Mouse (Mus musculus) embryonic facial prominence, embryonic 11.5 days (tissue): Measurements from ENCODE around the gene Igfbp2. TPM values are rescaled to one million over a fixed set of nuclear protein-coding genes. Genes with fewer than 3 reads are reported as not detected.

Source experiments
- ATAC-seq: fragments of 200-750 bp; cut with Nextera tagmentation; replicated peaks from 2 replicates; pipeline ENCODE4 v1.8.0; 2017; ENCODE audit warnings: low read depth; ENCODE audit not compliant: insufficient number of reproducible peaks, low FRiP score, low TSS enrichment
- DNase-seq: peaks from one replicate; pipeline ENCODE4 v3.0.0-alpha.2; 2015; ENCODE audit warnings: low spot score
- H3K27ac ChIP-seq: fragments of 300-500 bp; sonication (generic); replicated peaks from 2 replicates; pipeline ENCODE4 v1.5.1; 2014; ENCODE audit warnings: mild to moderate bottlenecking, low read depth, low read length, control low read depth
- H3K27me3 ChIP-seq: fragments of 300-500 bp; sonication (generic); 2 replicates; pipeline ENCODE4 v1.6.1; 2014; ENCODE audit warnings: mild to moderate bottlenecking, low read length, moderate library complexity, mixed read lengths; ENCODE audit not compliant: control insufficient read depth, insufficient read depth
- H3K36me3 ChIP-seq: fragments of 300-500 bp; sonication (generic); replicated peaks from 2 replicates; pipeline ENCODE4 v1.6.1; 2014; ENCODE audit warnings: low read depth, mild to moderate bottlenecking, low read length, moderate library complexity, mixed read lengths; ENCODE audit not compliant: control insufficient read depth, insufficient read depth
- H3K4me1 ChIP-seq: fragments of 300-500 bp; sonication (generic); 2 replicates; pipeline ENCODE4 v1.6.1; 2014; ENCODE audit warnings: low read length, mixed read lengths; ENCODE audit not compliant: control insufficient read depth, insufficient read depth
- H3K4me2 ChIP-seq: fragments of 300-500 bp; sonication (generic); 2 replicates; pipeline ENCODE4 v1.6.1; 2014; ENCODE audit warnings: low read depth, mild to moderate bottlenecking, control low read depth, low read length, moderate library complexity
- H3K4me3 ChIP-seq: fragments of 300-500 bp; sonication (generic); 2 replicates; pipeline ENCODE4 v1.5.1; 2014; ENCODE audit warnings: low read depth, low read length, control low read depth
- H3K9ac ChIP-seq: fragments of 300-500 bp; sonication (generic); replicated peaks from 2 replicates; pipeline ENCODE4 v1.6.1; 2014; ENCODE audit warnings: mild to moderate bottlenecking, control low read depth, low read length
- H3K9me3 ChIP-seq: fragments of 300-500 bp; sonication (generic); replicated peaks from 2 replicates; pipeline ENCODE4 v1.6.1; 2016; ENCODE audit warnings: mild to moderate bottlenecking, low read length, inconsistent platforms, mixed read lengths; ENCODE audit not compliant: control insufficient read depth
- WGBS: fragments of 180-500 bp; shearing (Covaris S2); extraction: QIAGEN DNeasy Blood & Tissue Kit; methylation state at CpG from one replicate; pipeline ENCODE4 v1.1.7; 2014; 5-methylcytosine and 5-hydroxymethylcytosine counted together
- polyA plus RNA-seq: library from polyadenylated mRNA; unstranded; fragments of >200 nt; fragmentation: Nextera tagmentation; extraction: Ambion mirVana; gene quantifications from 2 replicates; pipeline ENCODE4 v1.2.1, GENCODE M21; 2014

Igfbp2 gene
- polyA plus RNA-seq, 1 experiment from 2014 or later, result 368 TPM

DNA sequence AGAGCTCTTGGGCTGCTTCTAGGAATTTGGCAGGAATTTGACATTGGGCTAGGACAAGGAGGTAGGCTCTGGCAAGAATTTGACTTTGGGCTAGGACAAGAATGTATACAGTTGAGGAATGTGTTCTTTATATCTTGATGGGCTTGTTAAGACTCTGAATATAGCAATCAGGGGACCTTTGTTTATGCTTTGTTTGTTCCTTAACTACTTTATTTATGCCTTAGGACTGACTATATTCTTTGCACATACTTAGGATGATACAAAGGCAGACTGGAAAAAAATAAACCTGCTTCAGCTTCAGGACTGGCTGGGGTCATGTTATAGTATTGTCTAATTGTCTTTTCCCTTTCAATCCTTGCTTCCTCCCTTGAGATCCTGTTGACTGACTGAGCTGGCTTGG lies 31.1 kb upstream of the Igfbp2 start:
- Histone ChIP-seq H3K9me3 (no peaks in the 10 kb centered on the region), H3K27me3 (no peaks in the 10 kb centered on the region)
- DNase-seq, result no peak

DNA sequence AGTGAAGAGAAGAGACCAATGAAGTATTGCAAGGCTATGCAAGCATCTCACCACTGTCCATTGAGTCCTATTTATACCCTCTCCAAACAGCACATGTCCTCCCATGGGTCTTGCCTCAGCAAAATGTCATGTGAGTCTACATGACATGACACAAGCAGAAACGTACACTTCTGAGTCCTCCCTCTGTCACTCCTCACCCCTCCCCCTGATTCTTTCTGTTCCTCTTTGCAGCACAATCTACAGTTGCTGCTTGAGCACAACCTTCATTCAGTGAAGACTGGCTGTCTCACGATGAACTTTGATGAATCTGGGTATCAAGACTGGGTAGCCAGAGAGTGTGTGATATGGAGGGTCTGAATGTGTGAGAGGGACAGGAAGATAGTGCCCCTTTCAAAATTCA lies 28.2 kb upstream of the Igfbp2 start:
- Histone ChIP-seq H3K36me3 (no peaks in the 10 kb centered on the region), H3K4me3 (no peak overlapping the region), H3K9me3 (no peaks in the 10 kb centered on the region), H3K9ac (no peak overlapping the region), H3K27ac (no peak overlapping the region), H3K4me1 (no peaks in the 10 kb centered on the region), H3K4me2 (no peak overlapping the region), H3K27me3 (no peaks in the 10 kb centered on the region)
- DNase-seq (no peak), ATAC-seq (no peak)
- WGBS, result 80% methylated on average over 2 of the region's 2 CpGs

More for the DNA sequence above, 31.1 kb upstream of the Igfbp2 start:
- Histone ChIP-seq H3K27ac (no peak overlapping the region), H3K4me2 (no peak overlapping the region), H3K4me3 (no peak overlapping the region), H3K4me1 (no peaks in the 10 kb centered on the region), H3K36me3 (no peaks in the 10 kb centered on the region), H3K9ac (no peak overlapping the region)
- no peak for ATAC-seq

DNA sequence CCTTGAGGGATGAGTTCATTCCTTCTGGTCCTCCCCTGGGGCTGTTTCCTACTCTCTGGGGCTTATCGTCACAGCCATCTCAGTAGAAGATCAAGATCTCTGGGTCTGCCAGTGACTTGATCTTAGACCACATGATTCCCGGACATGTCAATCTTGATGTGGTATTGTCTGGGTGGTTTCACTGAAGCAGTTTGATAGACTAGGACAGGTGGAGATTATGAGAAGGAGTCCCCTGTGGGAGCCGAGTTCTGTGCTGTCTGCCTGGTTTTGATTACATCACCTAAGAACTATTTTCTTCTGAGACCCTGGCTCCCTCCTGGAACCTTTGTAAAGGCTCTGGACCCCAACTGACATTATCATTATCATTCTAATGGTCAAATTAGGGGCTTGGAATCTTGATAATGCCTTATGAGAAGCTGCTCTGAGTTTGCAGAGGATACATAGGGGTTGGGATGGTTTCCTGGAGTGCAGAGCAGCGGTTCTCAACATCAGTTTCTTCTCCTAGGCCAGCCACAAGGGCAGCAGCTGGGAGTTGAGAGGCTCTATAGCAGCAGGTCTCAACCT lies 27.1 kb upstream of the Igfbp2 start:
- 60% methylated on average over 4 of the region's 4 CpGs for WGBS
- Histone ChIP-seq H3K9me3 (no peaks in the 10 kb centered on the region), H3K9ac (no peak overlapping the region), H3K4me3 (no peak overlapping the region), H3K27ac (no peak overlapping the region), H3K36me3 (no peaks in the 10 kb centered on the region), H3K4me1 (no peaks in the 10 kb centered on the region), H3K27me3 (no peaks in the 10 kb centered on the region), H3K4me2 (no peak overlapping the region)
- ATAC-seq (no peak), DNase-seq (no peak)

DNA sequence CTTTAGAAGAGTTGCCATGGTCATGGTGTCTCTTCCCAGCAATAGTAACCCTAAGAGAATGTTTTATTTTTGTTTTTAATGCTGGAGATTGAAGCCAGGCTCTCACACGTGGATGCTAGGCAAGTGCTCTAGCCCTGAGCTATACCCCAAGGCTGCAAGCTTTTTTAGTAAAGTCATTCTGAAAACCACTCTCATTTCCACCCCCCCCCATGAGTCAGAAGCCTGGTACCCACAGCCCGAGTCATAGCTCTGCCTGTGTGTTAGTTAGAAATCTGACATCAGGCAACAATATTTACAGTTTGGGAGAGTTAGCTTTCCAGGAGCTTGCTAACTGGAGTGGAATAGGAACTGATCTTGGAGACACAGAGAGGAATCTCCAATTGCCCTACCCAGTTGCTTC lies 25.9 kb upstream of the Igfbp2 start:
- no peaks in the 10 kb centered on the region for H3K9me3 ChIP-seq
- DNase-seq (no peak), ATAC-seq (no peak)
- no peaks in the 10 kb centered on the region for H3K36me3 ChIP-seq
- H3K4me3 ChIP-seq, result no peak overlapping the region
- no peak overlapping the region for H3K27ac ChIP-seq
- WGBS, result 82% methylated on average over 2 of the region's 2 CpGs
- no peaks in the 10 kb centered on the region for H3K27me3 ChIP-seq
- H3K4me1 ChIP-seq, result no peaks in the 10 kb centered on the region
- H3K9ac ChIP-seq, result no peak overlapping the region
- H3K4me2 ChIP-seq, result no peak overlapping the region

GRCm38 (mm10) chr1:72804031-72804430 lies 20.3 kb upstream of the Igfbp2 start:
- H3K4me2 ChIP-seq, result no peak overlapping the region
- no peak for ATAC-seq
- no peak overlapping the region for H3K27ac ChIP-seq
- H3K4me3 ChIP-seq, result no peak overlapping the region
- peaks cover 5% of the 10 kb centered on the region; the same call in 1 of the 2 replicates for H3K4me1 ChIP-seq
- H3K27me3 ChIP-seq, result no peaks in the 10 kb centered on the region
- WGBS, result 83% methylated on average over 4 of the region's 4 CpGs
- DNase-seq, result no peak
- no peaks in the 10 kb centered on the region for H3K36me3 ChIP-seq
- no peaks in the 10 kb centered on the region for H3K9me3 ChIP-seq
- no peak overlapping the region for H3K9ac ChIP-seq

GRCm38 (mm10) chr1:72805037-72805436 lies 19.3 kb upstream of the Igfbp2 start:
- Histone ChIP-seq H3K4me3 (no peak overlapping the region), H3K36me3 (no peaks in the 10 kb centered on the region), H3K27ac (no peak overlapping the region), H3K4me2 (no peak overlapping the region), H3K27me3 (no peaks in the 10 kb centered on the region), H3K9ac (no peak overlapping the region), H3K9me3 (no peaks in the 10 kb centered on the region), H3K4me1 (peaks cover 5% of the 10 kb centered on the region; the same call in 1 of the 2 replicates)
- DNase-seq (peak; percentile 30), ATAC-seq (0 out of 2 replicates have a peak, but pooled peaks have one; percentile 5)
- 17% methylated on average over 8 of the region's 8 CpGs for WGBS

- H3K4me1 ChIP-seq, result peaks cover 5% of the 10 kb centered on the region; the same call in 1 of the 2 replicates
- WGBS, result 18% methylated on average over 4 of the region's 4 CpGs
- ATAC-seq (no peak; the same call in 1 of the 2 replicates), DNase-seq (no peak)
- H3K27ac ChIP-seq, result peak overlapping the region; percentile 52
- no peak overlapping the region for H3K4me3 ChIP-seq
- H3K9me3 ChIP-seq, result no peaks in the 10 kb centered on the region
- no peaks in the 10 kb centered on the region for H3K36me3 ChIP-seq
- no peaks in the 10 kb centered on the region for H3K27me3 ChIP-seq
- no peak overlapping the region for H3K4me2 ChIP-seq
- peak overlapping the region; percentile 22; the same call in 1 of the 2 replicates for H3K9ac ChIP-seq
These were observed 18.7 kb upstream of the Igfbp2 start for GRCm38 (mm10) chr1:72805476-72806043.

DNA sequence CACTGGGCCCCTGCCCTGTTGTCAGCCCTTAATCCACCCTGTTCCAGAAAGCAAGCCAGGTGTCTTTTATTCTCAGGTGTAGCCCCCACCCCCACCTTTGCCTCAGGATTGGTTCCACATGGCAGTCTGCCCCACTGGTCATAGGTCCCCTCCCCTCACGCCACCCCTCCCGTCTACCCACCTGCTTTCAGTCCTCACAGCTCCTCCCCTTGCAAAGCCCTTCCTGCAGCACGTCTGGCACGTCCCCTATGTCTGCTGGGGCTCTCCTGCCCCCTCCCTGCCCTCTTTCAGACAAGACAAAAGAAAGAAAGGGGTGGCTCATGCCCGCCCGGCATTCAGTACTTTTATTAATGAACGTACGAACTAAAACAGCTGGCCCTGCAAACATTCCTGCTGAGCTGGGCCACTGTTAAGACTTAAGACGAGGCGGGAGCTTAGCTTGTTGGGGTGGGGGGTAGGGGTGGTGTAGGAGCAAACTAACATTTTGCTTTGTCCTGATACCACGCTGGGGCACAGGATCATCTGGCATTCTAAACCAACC lies 18.2 kb upstream of the Igfbp2 start:
- ATAC-seq (peak; percentile 84), DNase-seq (peak; percentile 80)
- Histone ChIP-seq H3K9me3 (no peaks in the 10 kb centered on the region), H3K4me2 (no peak overlapping the region; the same call in 1 of the 2 replicates), H3K9ac (peak overlapping the region; percentile 7; the same call in 1 of the 2 replicates), H3K27ac (peak overlapping the region; percentile 52), H3K4me1 (peaks cover 5% of the 10 kb centered on the region; the same call in 1 of the 2 replicates), H3K4me3 (no peak overlapping the region), H3K36me3 (no peaks in the 10 kb centered on the region), H3K27me3 (no peaks in the 10 kb centered on the region)
- WGBS, result 9% methylated on average over 11 of the region's 11 CpGs
